Mouse (Mus musculus) WW6 (cell line): Measurements from ENCODE around the gene Sstr5.

Source experiments
- DNase-seq: peaks from one replicate; pipeline ENCODE4 v3.0.0-alpha.2; 2013; ENCODE audit warnings: low read depth, low spot score

Sstr5 gene

DNA sequence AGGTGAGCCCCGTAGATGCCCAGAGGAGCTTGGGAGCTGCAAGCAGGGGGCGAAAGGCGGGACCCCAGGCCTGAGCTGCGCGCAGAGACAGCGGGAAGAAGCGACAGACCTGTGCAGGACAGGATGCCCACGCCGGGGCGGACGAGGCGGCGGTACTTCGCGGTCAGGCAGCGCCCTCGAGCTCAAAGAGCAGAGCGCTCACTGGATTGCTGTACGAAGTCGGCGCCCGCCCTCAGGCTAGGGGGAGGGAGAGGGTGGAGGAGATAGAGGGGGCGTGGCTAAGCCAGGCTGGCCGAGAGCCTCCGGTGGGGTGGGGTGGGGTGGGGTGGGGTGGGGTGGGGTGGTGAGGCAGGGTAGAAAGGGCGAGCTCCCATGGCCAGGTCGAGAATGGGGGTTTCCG, at the start of gene Sstr5:
Gene Sstr5, minus strand, starts transcription at position 276 of the 400 bp plus-strand sequence.
- DNase-seq, result no peak

DNA sequence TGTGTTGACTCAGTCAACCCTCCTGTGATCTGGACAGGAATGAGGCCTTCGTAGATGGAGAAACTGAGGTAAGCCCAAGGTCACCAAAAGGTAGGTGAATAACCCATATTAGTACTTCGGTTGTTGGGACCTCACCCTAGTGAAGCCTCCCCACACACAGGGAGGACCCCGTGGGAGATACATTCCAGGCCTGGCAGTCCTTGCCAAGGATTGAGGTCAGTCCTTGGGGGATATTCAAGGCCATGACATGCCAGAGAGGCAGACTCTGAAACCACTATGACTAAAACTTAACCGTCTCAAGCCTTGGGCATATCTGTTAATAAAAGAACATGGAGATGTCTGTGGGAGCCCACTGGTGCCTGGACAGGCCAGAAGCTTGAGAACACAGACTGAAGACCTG, 44.7 kb upstream of the Sstr5 start:
- no peak for DNase-seq

DNA sequence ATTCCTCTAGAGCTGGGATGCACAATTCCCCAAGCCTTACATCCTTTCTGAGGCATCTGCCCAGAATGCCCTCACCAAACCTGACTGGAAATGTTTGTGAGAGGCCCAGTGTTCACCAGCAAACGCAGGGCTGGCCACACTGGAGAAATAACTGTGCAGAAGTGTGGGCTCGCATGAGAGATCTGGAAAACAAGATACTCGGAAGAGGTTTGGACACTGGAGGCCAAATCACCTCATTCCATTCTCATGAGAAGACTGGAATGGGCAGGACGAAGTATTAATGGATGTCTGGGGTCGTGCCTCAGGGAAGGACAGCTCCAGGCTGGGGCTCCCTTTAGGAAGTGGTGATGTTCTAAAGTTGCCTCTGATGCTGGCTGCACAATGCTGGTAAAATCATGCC, 43.6 kb upstream of the Sstr5 start:
- no peak for DNase-seq

DNA sequence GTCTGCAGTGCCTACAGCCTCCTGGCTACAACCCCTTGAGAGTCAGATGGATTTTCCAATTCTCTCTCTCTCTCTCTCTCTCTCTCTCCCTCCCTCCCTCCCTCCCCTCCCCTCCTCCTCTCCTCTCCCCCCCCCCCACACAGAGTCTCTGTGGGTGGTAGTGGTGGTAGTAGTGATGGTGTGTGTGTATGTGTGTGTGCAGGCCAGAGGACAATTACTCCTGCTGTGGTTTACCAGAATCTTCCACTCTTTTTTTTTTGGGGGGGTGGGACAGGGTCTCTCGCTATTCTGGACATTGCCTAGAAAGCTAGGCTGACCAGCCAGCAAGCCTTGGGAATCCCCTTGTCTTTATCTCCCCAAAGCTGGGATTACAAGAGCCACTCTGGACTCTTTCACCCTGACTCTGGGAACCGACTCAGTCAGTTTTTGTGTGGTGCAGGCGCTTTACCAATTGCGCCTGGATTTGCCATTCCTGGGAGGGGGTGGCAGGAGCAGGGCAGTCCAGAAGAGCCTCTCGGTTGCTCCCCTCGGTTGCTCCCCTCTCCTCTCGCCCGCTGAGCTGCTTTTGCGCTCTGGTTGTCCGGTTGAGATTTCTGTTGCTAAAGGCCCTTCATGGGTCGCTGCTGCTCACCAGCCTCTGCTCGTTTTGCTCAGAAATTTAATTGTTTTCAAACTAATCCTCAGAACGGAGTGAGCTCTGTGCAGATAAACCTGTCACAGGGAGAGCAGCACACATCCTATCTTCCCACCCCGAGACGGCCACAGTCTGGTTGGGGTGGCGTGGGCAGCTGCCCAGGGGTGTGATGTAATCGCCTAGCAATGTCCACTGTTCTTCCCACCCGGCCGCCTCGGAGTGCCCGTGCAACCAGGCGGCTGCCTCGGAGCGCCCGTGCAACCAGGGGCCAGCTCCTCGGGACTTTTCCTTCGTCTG, 42.1 kb upstream of the Sstr5 start:
- DNase-seq, result no peak

DNA sequence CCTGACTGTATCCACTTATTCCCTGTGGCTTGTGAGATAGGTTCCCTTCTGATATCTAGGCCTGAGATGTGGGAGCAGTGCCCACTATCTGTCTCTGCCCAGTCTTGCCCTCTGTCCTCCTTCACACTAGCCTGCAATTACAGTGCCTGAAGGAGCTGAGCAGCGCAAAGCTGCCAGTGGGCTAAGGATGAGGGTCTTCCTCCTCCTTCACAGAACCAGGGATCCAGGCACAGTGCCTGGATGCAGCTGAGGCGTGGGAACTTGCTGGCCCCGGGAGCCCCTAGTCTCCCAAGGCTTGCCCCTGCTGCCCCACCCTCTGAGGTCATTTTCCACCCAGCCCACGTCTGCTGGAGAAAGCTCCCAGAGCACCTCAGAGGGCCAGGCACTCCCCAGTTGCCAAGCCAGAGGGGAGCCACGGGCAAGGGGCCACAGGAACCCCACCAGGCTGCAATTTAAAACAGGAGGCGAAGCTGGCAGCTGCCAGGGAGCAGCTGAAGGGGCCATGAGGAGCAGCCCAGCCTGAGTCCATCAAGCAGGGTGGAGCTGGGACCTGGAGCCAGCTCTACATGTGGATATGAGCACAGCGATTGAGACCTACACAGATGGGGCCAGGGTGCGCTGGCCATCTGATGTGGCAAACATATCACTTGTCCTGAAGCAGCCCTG, 33.4 kb upstream of the Sstr5 start:
- no peak for DNase-seq

DNA sequence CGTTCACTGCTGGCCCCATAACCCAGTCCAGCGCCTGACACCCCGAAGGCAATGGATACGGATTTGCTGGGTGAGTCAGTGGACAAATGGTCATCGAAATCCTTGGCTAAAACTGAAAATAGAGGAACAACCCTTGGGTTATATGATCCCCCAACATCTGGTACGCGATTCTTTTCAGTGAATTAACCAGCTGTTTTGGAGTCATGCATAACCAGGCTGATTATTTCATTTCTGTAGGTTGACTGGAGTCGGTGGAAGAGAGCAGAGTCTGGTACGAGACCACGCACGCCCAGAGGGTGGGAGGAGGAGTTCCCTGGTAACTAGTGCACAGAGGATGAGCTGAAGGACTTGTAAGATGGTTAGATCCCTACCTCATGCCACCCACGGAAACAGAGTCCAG, 25.0 kb upstream of the Sstr5 start:
- DNase-seq, result no peak

DNA sequence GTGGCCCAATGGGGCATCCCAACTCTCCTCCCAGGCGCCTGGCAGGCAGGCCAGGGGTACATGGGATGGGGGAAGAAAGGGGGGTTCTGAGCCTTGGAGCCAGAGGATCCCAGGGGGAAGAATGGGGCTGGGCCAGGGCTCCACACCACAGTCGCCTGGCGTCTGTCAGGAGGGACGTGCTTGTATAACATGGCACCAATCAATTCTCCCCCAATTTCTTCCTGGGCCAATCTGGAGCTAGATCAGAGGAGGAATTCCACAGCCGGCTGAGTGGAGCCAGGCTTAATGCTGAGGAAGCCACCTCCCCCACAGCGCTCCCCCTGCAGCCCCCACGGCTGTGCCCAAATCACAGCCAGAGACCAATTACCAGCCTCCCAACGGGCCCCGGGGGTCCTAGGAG, 23.4 kb upstream of the Sstr5 start:
- no peak for DNase-seq

DNA sequence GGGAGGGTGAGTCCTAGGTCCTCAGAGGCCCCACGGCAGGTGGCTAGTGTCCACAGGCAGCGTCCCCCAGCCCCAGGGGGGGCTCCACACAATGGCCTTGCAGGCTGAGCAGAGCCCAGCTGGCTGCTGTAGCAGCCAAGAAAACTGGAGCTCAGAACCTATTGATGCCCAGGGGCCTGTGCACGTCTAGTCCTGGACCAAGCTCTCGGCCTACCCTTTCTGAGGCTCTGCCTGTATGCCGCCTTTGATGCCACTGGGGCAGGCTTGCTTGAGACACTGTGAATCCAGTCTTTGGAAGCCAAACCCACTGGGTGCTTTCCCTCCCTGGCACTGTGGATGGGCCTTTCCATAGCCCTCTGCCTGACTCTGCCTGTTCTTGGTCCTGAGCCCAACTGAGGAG, 22.4 kb upstream of the Sstr5 start:
- DNase-seq, result no peak

DNA sequence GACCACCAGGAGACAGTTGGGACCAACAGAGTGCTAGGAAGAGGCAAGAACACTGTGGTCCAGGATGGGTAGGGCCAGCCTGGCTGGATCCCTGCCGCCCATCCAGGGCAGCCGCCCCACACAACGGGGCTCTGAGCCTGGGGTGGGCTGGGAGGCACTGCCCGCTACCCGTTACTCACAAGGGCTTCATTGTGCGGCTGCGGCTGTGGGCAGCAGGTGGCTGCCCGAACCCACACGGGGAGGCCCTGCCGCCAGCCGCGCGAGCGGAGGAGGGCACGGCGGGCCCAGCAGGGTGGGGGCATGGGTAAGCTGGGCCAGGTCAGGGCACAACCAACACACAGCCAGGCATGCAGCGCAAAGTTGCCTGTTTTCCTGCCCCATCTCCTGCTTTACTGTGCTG, 21.1 kb upstream of the Sstr5 start:
- no peak for DNase-seq

DNA sequence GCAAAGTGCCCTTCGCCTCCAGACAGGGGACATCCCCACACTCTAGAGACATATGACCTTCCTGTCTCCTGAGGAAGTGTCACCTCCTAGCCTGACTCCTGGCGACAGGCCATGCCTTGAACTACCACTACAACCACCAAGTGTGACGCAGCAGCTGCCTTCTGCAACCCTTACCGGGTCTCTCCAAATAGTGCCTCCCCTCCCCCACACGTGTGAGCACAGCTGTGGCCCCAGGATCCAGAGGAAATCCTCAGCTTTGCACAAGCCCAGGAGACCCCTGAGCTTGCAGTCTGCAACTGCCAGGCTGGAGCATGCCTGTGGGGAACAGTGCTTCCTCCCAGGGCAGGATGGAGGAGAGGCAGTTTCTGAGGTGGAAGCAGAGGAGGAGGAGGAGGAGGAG, 19.2 kb upstream of the Sstr5 start:
- no peak for DNase-seq

DNA sequence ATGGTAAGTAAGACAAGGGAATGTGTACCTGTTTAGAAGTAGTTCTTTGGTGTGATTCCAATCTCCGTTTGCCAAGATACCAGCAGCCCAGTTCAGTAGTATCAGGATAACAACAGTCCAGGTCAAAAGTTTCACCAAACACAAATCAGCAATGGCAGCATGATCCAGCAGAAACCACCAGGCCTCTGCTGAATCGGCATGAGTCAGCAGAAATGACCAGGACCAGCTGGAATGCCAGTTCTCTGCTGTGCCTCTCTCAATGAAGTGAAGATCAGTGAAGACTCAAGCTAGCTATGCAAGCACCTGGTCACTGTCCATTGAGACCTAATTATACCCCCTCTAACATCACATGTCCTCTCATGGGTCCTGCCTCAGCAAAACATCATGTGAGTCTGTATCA, 17.0 kb upstream of the Sstr5 start:
- DNase-seq, result no peak

DNA sequence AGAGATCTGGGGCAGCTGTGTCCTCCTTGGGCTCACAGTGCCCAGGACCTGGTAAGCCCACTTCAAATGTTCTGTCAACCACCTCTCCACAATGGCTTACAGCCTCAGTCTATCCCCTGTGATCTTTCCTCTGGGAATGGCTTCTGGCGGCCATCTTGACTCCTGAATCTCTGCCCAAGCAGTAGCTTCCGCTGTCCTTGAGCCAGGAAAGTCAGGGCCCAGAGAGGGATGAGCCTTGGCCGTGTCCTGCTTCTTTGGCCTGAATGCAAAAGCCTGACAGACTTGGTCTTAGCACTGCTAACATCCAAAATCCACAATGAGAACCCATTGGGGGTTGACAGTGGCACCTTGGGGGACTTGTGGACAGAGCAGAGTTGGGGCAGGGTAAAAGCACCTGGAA, 14.8 kb upstream of the Sstr5 start:
- no peak for DNase-seq

DNA sequence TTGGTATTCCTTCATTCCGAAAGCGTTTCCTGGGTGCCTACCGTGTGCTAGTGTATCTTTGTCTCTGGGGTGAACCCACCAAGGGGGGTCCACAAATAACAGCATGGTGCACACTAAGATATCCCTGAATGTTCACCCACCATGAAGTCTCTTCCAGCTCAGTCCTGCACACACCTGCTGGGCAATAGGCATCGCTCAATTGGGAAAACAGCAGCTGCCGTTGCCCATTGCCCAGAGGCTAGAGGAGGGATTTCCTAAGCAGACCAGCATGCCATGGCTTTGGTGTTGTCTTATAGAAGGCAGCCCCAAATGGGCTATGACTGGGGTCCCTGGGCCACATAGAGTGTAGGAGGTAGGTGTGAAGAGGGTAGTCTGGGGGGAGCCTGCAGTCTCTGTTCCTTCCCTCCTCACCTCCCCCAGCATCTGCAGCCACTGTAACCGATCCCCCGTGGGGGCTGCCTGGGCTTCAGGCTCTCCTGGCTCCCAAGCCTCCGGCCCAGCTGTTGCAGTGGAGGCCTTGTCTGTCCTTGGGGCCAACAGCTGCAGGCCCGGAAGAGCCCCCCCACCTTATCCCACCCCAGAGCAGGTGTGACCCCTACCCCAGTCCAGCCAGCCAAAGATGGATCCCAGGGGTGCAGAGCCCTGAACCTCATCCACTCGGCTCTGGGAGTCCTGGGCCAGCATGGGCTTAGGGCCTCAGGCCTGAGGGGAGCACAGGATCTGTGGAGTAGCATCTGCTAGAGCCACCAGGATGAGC, 13.2 kb upstream of the Sstr5 start:
- DNase-seq, result no peak

DNA sequence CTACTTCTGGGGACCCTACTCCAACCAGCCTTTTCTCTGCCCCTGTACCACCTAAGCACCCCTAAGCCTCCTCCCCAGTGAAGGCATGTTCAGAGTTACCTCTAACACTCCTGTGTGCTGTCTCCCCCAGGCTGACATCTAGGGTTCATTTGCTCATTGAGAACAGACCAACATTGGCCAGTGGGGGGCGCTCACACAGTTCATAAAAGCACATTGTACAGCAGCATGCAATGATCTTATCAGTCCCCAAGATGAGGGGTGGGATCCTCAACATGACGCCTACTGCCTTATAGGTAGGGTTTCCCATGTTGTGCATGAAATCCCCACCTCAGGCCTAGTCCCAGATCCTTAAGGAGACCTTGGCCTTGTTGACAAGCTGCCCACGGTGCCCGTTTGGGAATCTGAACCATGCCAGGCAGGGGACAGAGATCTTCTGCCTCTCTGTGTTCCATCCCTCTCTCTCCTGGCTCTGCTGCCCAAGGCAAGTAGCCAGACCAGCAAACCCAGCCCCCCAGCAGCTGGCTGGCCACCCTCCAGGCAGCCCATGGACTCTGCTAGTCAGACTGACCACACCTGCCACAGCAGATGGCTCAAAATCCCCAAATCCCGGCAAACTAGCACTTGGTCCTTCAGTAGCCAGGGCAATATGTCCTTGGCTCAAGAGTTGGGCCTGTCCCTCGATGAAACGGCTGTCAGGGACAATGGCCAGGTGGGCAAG, 11.9 kb upstream of the Sstr5 start:
- no peak for DNase-seq

DNA sequence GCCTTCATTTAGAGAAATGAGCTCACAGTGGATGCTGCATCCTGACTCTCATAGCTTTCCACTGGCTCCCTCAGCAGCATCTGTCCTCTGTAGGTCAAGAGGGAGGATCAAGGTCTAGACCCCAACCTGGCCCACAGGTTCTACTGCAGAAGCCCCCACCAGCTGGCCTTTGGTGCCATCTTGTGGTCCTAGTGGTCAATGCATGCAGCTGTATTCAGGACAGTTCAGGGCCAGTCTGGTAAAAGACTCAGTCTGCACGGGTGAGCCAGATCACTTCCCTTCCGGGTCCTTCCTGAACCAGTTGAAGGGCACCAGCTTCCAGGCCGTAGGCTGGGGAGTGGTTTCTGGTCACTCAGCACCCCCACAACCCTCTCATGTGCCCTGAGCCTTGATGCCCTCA, 10.7 kb upstream of the Sstr5 start:
- DNase-seq, result peak; percentile 40

DNA sequence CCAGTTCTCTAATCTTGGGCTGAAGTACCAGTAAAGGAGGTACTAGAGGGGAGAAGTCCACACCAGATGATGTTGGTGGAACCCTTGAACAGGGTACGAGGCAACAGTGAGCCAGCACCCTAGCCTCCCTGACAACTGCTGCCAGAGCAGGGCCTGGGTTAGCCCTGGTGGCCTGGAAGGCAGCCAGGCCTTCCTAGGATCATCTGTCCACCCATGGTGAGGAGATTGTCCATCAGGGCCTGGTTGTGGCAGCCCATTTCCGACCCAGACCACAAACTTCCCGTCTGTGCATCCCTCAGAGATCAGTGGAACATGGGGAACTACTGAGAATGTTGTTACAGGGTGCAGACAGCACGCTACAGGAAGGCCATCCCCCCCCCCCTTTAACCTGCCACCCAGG, 5.5 kb upstream of the Sstr5 start:
- no peak for DNase-seq

DNA sequence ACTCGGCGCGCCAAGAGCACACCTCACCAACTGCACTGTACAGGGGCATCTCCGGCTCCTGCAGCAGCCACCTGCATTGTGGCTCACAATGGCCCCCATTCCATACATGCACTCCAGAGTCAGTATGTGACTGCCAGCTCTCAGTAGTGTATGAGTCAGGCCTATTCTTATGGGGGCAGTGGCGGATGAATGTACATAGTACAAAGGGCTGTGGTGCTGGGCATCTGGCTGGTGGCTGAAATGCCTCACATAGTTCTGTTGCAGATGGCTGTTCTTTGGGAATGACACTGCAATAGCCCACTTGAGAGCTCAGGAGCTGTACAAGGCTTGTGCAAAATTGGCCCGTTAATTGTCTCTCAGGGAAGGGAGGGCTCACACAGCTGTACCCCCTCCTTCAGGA, 15.0 kb downstream of the Sstr5 start:
- DNase-seq, result no peak

DNA sequence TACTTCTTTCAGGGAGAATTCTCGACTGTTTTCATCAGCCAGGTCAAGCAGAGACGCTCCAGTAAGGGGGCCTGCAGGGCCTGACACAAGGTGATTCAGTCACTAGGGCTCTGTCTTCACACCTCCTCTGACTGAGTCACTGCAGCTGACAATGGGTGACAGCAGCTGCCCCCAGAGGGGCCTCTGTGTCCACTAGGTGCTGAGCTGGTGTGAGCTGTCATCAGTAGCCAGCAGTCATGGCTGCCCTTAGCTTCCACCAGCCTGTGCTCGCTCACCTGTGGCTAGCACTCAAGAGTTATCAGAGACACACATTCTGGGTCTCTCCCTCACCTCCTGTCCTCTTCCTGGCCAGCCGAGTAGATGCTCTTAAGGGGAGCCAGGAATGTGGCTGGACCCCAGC, 16.3 kb downstream of the Sstr5 start:
- DNase-seq, result no peak

DNA sequence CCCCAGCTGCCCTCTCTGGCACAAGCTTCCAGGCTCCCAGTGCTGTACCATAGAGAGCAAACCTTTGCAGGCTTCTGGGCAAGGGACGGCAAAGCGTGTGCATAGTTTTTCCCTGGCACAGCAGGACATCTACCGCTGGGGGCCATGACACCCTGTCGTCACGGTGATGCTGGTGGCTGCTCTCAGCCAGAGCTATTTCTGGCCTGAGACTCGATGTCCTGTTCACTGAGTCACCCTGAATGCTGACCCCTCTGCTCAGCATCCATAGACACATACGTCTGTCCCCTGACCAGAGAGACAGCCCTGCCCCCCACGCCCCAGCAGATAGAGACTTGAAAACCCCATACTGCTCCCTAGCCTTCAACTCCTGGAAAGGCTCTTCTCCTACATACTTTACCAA, 16.9 kb downstream of the Sstr5 start:
- DNase-seq, result no peak

DNA sequence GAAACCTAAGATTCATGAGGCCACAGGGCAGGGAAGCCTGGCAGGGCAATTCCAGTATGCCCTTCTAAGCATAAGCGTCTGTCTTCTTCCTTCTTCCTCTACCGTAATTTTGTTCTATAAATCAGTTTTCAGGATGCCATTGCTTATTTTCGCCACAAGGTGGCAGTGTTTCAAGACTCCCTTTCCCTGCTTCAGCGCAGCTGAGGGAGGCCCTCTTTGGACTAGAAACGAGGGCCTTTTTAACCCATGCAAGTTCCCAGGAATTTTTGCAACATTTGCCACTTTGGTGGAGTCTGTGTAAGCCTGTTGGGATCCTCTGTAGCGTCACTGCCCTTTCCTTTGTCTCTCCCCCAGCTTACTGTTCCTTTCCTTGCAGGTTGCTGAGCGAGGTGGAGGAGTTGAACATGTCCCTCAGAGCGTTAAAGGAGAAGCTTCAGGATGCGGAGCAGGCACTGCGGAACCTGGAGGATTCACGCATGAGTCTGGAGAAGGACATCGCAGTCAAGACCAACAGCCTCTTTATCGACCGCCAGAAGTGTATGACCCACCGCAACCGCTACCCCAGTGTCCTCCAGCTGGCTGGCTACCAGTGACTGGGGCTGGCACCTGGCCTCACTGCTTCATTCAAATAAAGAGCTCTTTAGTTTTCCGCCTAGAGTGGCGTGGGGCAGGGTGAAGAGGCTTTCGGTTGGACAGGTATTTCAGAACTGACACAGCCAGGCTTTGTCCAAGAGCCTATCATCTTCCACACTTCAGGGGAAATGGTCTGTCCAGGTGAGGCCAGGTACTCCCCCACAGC, 20.9 kb downstream of the Sstr5 start:
- DNase-seq, result no peak
